Mouse (Mus musculus) erythroblast, embryonic 14.5 days (primary cell): ENCODE measurements around the gene Tmem158.

ENCODE experiments used
- GATA1 ChIP-seq: IDR thresholded peaks from 2 replicates; pipeline ENCODE4 v1.6.1; 2012; ENCODE audit warnings: low read length, inconsistent platforms, mixed read lengths
- TAL1 ChIP-seq: IDR thresholded peaks from 3 replicates; pipeline ENCODE4 v1.6.1; 2012; ENCODE audit warnings: low read length, inconsistent platforms, mixed read lengths

DNA sequence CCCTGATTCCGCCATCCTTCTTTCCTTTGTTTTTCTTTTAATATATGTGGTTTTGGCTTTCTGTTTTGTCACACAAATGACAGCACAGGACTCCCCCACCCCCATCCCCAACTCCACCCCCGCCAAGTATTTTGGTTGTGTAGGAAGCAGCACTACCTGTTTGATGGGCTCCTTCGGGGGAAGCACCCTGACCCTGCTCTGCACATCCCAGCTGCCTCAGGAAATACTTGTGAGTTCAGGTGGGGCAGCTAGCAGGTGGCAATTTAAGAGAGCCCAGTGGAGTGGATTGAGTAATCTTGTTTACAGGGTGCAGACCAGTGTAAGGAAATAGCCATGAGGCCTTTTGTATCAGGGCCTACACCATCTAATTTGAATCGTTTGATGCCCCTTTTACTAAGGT is 30.7 kb downstream of the Tmem158 start:
- no peak for TF ChIP-seq TAL1
- TF ChIP-seq GATA1 = no peak
